Mouse (Mus musculus): ENCODE measurements at regions not wholly inside any gene's neighbourhood (a gene's known extent, or its start where the extent isn't known, plus 50 kb on each side); places are given as distances from the start of the nearest gene placed in this dataset.

DNA sequence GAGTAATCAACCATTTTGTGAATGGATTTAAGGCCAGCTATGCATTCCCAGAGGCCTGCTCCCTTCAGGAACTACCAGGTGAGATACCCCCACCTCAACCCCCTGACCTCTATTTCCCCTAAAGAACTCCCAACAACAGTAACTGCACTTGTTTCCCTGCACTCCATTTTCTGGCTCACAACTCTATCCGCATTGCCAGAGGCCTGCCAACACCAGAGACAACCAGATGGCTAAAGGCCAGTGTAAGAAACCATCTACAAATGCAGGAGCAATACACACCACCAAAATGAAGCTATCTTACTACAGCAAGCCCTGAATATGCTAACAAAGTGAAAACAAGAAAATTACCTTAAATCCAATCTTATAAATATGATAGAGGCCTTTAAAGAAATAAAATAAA, 77.7 kb upstream of the Slc13a1 start:
- Histone ChIP-seq H3K4me3 (ENCODE audit: low read depth, low read length) (no peak overlapping the region), H3K27ac (ENCODE audit: low read depth, low read length) (no peak overlapping the region), H3K4me1 (ENCODE audit: insufficient read depth, low read length) (no peaks in the 10 kb centered on the region), H3K36me3 (ENCODE audit: insufficient read depth, low read length) (no peaks in the 10 kb centered on the region), H3K9ac (replicated peaks; ENCODE audit: low read length, poor library complexity, severe bottlenecking) (no peak overlapping the region), H3K9me3 (ENCODE audit: low read length) (no peaks in the 10 kb centered on the region), H3K27me3 (ENCODE audit: insufficient read depth, low read length) (no peaks in the 10 kb centered on the region), H3K4me2 (ENCODE audit: low read depth, low read length, poor library complexity, severe bottlenecking) (no peak overlapping the region)
- no peak for TF ChIP-seq CTCF (IDR thresholded peaks at IDR 0.05)
- ATAC-seq (ENCODE audit: low FRiP score), result no peak
- DNase-seq (ENCODE audit: low spot score), result no peak
- WGBS, result 89% methylated on average over 1 of the region's 1 CpGs

DNA sequence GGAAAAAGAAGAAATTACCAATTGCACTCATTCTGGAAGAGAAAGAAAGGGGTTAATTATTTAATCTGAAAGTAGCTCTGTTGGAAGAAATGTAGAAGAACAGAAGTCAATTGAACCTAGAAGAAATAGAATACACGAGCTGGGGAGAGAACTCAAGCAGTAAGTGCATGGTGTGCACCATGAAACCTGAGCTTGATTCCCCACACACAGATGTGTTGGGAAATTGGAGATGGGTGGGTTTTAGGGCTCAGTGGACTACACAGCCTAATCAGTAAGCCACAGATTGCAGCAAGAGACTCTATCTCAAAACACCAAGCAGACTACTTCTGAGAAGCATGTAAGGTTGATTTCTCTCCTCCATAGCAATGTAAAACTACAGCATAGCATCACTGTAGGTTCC, 70.6 kb upstream of the Slc13a1 start:
- ATAC-seq (ENCODE audit: low FRiP score), result no peak
- no peak overlapping the region for H3K9ac ChIP-seq (replicated peaks; ENCODE audit: low read length, poor library complexity, severe bottlenecking)
- H3K27ac ChIP-seq (ENCODE audit: low read depth, low read length), result no peak overlapping the region
- H3K9me3 ChIP-seq (ENCODE audit: low read length), result no peaks in the 10 kb centered on the region
- no peaks in the 10 kb centered on the region for H3K4me1 ChIP-seq (ENCODE audit: insufficient read depth, low read length)
- TF ChIP-seq CTCF (IDR thresholded peaks at IDR 0.05), result no peak
- WGBS, result 58% methylated on average over 1 of the region's 1 CpGs
- H3K4me3 ChIP-seq (ENCODE audit: low read depth, low read length), result no peak overlapping the region
- H3K36me3 ChIP-seq (ENCODE audit: insufficient read depth, low read length), result no peaks in the 10 kb centered on the region
- no peaks in the 10 kb centered on the region for H3K27me3 ChIP-seq (ENCODE audit: insufficient read depth, low read length)
- H3K4me2 ChIP-seq (ENCODE audit: low read depth, low read length, poor library complexity, severe bottlenecking), result no peak overlapping the region
- DNase-seq (ENCODE audit: low spot score), result no peak

GRCm38 (mm10) chr6:24238054-24238453, 70.2 kb upstream of the Slc13a1 start:
- ATAC-seq (ENCODE audit: low FRiP score) (no peak), DNase-seq (ENCODE audit: low spot score) (no peak)
- Histone ChIP-seq H3K27me3 (ENCODE audit: insufficient read depth, low read length) (no peaks in the 10 kb centered on the region), H3K4me3 (ENCODE audit: low read depth, low read length) (no peak overlapping the region), H3K4me1 (ENCODE audit: insufficient read depth, low read length) (no peaks in the 10 kb centered on the region), H3K27ac (ENCODE audit: low read depth, low read length) (no peak overlapping the region), H3K36me3 (ENCODE audit: insufficient read depth, low read length) (no peaks in the 10 kb centered on the region), H3K9me3 (ENCODE audit: low read length) (no peaks in the 10 kb centered on the region), H3K4me2 (ENCODE audit: low read depth, low read length, poor library complexity, severe bottlenecking) (no peak overlapping the region), H3K9ac (replicated peaks; ENCODE audit: low read length, poor library complexity, severe bottlenecking) (no peak overlapping the region)
- no peak for TF ChIP-seq CTCF (IDR thresholded peaks at IDR 0.05)
- WGBS, result 68% methylated on average over 2 of the region's 2 CpGs

- ATAC-seq (ENCODE audit: low FRiP score) (no peak), DNase-seq (ENCODE audit: low spot score) (no peak)
- H3K27me3 ChIP-seq (ENCODE audit: insufficient read depth, low read length), result no peaks in the 10 kb centered on the region
- 77% methylated on average over 2 of the region's 2 CpGs for WGBS
- no peak overlapping the region for H3K27ac ChIP-seq (ENCODE audit: low read depth, low read length)
- no peaks in the 10 kb centered on the region for H3K9me3 ChIP-seq (ENCODE audit: low read length)
- no peak overlapping the region for H3K4me3 ChIP-seq (ENCODE audit: low read depth, low read length)
- no peaks in the 10 kb centered on the region for H3K4me1 ChIP-seq (ENCODE audit: insufficient read depth, low read length)
- no peak for TF ChIP-seq CTCF (IDR thresholded peaks at IDR 0.05)
- H3K4me2 ChIP-seq (ENCODE audit: low read depth, low read length, poor library complexity, severe bottlenecking), result no peak overlapping the region
- H3K36me3 ChIP-seq (ENCODE audit: insufficient read depth, low read length), result no peaks in the 10 kb centered on the region
- H3K9ac ChIP-seq (replicated peaks; ENCODE audit: low read length, poor library complexity, severe bottlenecking), result no peak overlapping the region
Observed at GRCm38 (mm10) chr6:24233626-24234025, 65.7 kb upstream of the Slc13a1 start.

DNA sequence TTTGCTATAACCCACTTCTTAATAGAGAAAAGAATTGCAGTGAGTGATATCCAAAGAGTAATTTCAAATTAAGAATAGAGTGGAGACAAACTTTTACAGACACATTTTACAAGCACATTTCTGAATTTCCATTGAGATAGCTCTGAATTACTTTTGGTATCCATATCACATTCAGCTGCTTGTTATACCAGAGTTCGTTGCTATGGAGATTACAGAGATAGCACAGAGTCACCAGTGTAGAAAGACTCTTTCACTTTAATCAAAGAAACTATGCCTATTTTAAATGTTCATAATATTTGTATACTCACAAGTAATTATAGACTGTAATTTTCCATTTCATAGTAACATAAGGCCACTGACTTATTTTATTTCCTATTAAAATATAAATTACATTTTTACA, 52.7 kb upstream of the Slc13a1 start:
- Histone ChIP-seq H3K4me1 (ENCODE audit: insufficient read depth, low read length) (no peaks in the 10 kb centered on the region), H3K27me3 (ENCODE audit: insufficient read depth, low read length) (no peaks in the 10 kb centered on the region), H3K9ac (replicated peaks; ENCODE audit: low read length, poor library complexity, severe bottlenecking) (no peak overlapping the region), H3K4me3 (ENCODE audit: low read depth, low read length) (no peak overlapping the region), H3K4me2 (ENCODE audit: low read depth, low read length, poor library complexity, severe bottlenecking) (no peak overlapping the region), H3K27ac (ENCODE audit: low read depth, low read length) (no peak overlapping the region), H3K36me3 (ENCODE audit: insufficient read depth, low read length) (no peaks in the 10 kb centered on the region), H3K9me3 (ENCODE audit: low read length) (no peaks in the 10 kb centered on the region)
- no peak for DNase-seq (ENCODE audit: low spot score)
- WGBS, result 51% methylated on average over 1 of the region's 1 CpGs
- no peak for TF ChIP-seq CTCF (IDR thresholded peaks at IDR 0.05)
- no peak for ATAC-seq (ENCODE audit: low FRiP score)

DNA sequence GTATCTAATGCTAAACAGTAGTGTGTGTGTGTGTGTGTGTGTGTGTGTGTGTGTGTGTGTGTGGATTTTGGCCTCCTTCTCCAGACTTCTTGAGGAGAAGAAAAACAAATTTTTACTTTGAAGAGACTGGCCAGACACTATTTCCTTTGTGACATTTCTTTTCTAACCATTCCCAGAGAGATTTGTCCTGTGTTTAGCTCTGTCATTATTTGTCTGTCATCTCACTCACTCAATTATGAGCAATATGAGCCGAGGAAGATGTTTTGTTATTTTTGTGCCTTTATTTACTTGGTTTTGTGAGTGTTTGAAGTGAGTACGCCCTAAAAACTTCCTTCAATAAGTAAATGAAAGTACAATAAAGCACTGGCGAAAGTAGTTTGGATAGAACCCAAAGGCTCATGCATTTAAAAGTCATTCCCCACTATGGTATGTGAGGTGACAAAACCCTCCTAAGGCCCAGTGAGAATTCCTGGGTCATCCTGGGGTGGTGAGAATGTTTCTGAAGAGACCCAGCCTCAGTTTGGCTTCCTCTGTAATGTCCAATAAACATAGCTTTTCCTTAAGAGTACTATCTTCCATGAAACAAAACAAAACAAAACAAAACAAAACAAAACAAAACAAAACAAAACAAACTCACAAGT, 52.1 kb upstream of the Slc13a1 start:
- H3K4me3 ChIP-seq (ENCODE audit: low read depth, low read length), result no peak overlapping the region
- no peak overlapping the region for H3K4me2 ChIP-seq (ENCODE audit: low read depth, low read length, poor library complexity, severe bottlenecking)
- no peaks in the 10 kb centered on the region for H3K27me3 ChIP-seq (ENCODE audit: insufficient read depth, low read length)
- no peak for TF ChIP-seq CTCF (IDR thresholded peaks at IDR 0.05)
- H3K27ac ChIP-seq (ENCODE audit: low read depth, low read length), result no peak overlapping the region
- no peak overlapping the region for H3K9ac ChIP-seq (replicated peaks; ENCODE audit: low read length, poor library complexity, severe bottlenecking)
- WGBS, result 77% methylated on average over 3 of the region's 3 CpGs
- ATAC-seq (ENCODE audit: low FRiP score) (no peak), DNase-seq (ENCODE audit: low spot score) (no peak)
- no peaks in the 10 kb centered on the region for H3K9me3 ChIP-seq (ENCODE audit: low read length)
- no peaks in the 10 kb centered on the region for H3K36me3 ChIP-seq (ENCODE audit: insufficient read depth, low read length)
- H3K4me1 ChIP-seq (ENCODE audit: insufficient read depth, low read length), result no peaks in the 10 kb centered on the region
